Mouse (Mus musculus) heart, postnatal 25 days (tissue): ENCODE results near the gene Olfr1258. TPM values are rescaled to one million over a fixed set of nuclear protein-coding genes. Genes with fewer than 3 reads are reported as not detected.
"Not testable (repeated sequence)": the region's sequence is repeated elsewhere in the genome, so short reads cannot be mapped to it uniquely, and the experiment has no call there.

ENCODE experiments used
- DNase-seq: peaks from one replicate; pipeline ENCODE4 v3.0.0; 2022; ENCODE audit warnings: low spot score
- intact Hi-C: fragments of 180-260 bp; cut with DNase I; formaldehyde crosslinking; loops from one replicate; pipeline ENCODE4 v1.15.1; 2025
- total RNA-seq, 2 experiments: library from RNA; stranded (reverse); gene quantifications; 2 replicates each; pipeline ENCODE4 v1.2.3; 2021

The Olfr1258 gene
- not detected for total RNA-seq

DNA sequence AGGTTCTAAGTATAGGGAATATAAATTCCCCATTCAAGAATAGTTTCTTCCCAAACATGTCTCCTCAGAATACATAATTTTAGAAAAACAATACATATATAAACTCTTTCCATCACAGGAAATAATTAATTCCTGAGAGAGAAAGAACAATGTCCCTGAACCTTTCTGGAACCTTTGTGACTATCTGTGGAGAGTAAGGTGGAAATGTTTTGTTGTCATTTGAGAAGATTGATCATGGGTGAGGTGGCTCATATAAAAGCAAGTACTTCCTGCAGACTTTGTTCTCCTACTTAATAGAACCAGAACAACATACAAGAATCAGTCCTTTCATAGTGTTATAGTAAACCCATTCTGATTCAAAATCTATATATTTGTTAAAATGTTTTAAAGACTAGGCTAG lies at the start of gene Olfr1258:
Olfr1258 (plus strand) TSS at position 301 of the 400 bp plus-strand sequence.
- DNase-seq = no peak
- intact Hi-C loops = no loop called here

GRCm38 (mm10) chr2:89878137-89878536 lies 49.0 kb upstream of the Olfr1258 start, which contains the start of gene Olfr1257:
TSS of gene Olfr1257 (plus strand) at chr2:89878437.
- DNase-seq = no peak
- intact Hi-C loops = no loop called here

DNA sequence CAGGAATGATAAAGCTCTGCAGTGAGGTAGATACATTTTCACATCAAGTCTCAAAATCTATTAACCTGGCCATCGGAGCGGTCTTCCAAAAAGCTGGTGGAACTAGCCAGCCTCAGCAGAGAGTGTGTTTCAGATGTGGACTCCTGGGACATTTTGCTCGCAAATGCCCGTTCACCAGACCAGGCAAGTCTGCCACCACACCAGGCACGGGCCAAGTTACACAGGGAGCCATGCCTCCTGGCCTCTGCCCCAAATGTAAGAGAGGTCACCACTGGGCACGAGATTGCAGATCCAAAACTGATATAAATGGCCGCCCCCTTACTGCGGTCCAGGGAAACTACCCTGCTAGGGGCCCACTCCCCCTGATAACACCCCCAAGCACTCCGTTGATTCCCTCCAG lies 14.5 kb upstream of the Olfr1258 start:
- intact Hi-C loops, DNase-seq: not testable (repeated sequence)

GRCm38 (mm10) chr2:89948564-89948963 lies 21.5 kb downstream of the Olfr1258 start, which contains the start of gene Olfr1259:
TSS of gene Olfr1259 (minus strand) at chr2:89948664.
- DNase-seq = no peak
- intact Hi-C loops = no loop called here

- intact Hi-C loops = no loop called here
Observed at GRCm38 (mm10) chr2:89974184-89974583, 47.1 kb downstream of the Olfr1258 start, which contains the start of gene Olfr1260. TSS of gene Olfr1260 (plus strand) at chr2:89974340.

GRCm38 (mm10) chr2:89977709-89978108 lies 50.6 kb downstream of the Olfr1258 start:
- intact Hi-C loops = no loop called here
- no peak for DNase-seq

More at GRCm38 (mm10) chr2:89974184-89974583, 47.1 kb downstream of the Olfr1258 start, which contains the start of gene Olfr1260:
- DNase-seq = no peak

Other genes with a start within 250 kb of the Olfr1258 start
- gene Olfr1252, start 202.3 kb upstream of the Olfr1258 start, total RNA-seq = not detected
- not detected for gene Olfr1253, start 170.2 kb upstream of the Olfr1258 start, total RNA-seq
- gene Olfr1254, start 133.7 kb upstream of the Olfr1258 start, total RNA-seq = not detected
- not detected for gene Olfr1255, start 115.3 kb upstream of the Olfr1258 start, total RNA-seq
- gene Olfr1256, start 85.8 kb upstream of the Olfr1258 start, total RNA-seq = not detected
- not detected for gene Olfr48, start 79.1 kb upstream of the Olfr1258 start, total RNA-seq
- not detected for gene Olfr1257, start 48.9 kb upstream of the Olfr1258 start, total RNA-seq
- gene Olfr1259, start 21.4 kb downstream of the Olfr1258 start, total RNA-seq = not detected
- gene Olfr1260, start 47.0 kb downstream of the Olfr1258 start, total RNA-seq = not detected
- gene Olfr1261, start 63.9 kb downstream of the Olfr1258 start, total RNA-seq = not detected
- not detected for gene Olfr1262, start 72.8 kb downstream of the Olfr1258 start, total RNA-seq
- gene Olfr1263, start 84.8 kb downstream of the Olfr1258 start, total RNA-seq = not detected
- not detected for gene Olfr1264, start 98.3 kb downstream of the Olfr1258 start, total RNA-seq
- gene Olfr1265, start 108.0 kb downstream of the Olfr1258 start, total RNA-seq = not detected
- not detected for gene Olfr140, start 136.3 kb downstream of the Olfr1258 start, total RNA-seq
- not detected for gene Olfr1269, start 194.1 kb downstream of the Olfr1258 start, total RNA-seq
- gene Olfr32, start 215.0 kb downstream of the Olfr1258 start, total RNA-seq = not detected
- gene Olfr1270, start 225.8 kb downstream of the Olfr1258 start, total RNA-seq = not detected